Mouse (Mus musculus) heart, postnatal 0 days (tissue): Measurements from ENCODE around the gene Rae1.

Experiments
- CTCF ChIP-seq: IDR thresholded peaks from 2 replicates; pipeline ENCODE4 v1.5.1; 2016; ENCODE audit warnings: antibody characterized with exemption, control low read depth, low read depth
- EP300 ChIP-seq: IDR thresholded peaks from 2 replicates; pipeline ENCODE4 v1.6.1; 2016; ENCODE audit warnings: antibody characterized with exemption, low read depth

DNA sequence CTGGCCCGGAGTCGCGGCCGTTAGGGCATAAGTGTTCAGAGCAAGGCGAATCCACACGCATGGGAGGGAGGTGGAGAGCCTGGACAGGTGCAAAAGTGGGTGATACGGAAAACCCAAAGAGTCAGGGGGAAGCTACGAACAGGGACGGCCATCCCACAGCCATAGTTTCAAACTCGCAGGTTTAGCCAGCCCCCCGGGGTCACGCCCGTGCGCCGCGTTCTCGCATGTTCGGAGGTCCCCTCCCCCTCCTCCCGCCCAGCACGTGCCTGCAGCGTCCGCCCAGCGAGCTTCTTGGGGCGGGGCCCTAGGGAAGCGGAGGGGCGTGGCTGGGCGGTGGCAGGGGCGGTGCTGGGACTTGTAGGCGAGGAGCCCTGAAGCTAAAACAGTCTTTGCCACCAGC is 19.9 kb downstream of the Rae1 start:
- TF ChIP-seq CTCF (no peak), EP300 (peak; percentile 90)
